Mouse (Mus musculus): ENCODE results near the gene Arhgef2.

The Arhgef2 gene

GRCm38 (mm10) chr3:88658441-88659127, 52.8 kb downstream of the Arhgef2 start:
- no peak for ATAC-seq (ENCODE audit: insufficient number of reproducible peaks, low FRiP score, low TSS enrichment)

GRCm38 (mm10) chr3:88659798-88660197, 54.0 kb downstream of the Arhgef2 start:
- ATAC-seq (ENCODE audit: insufficient number of reproducible peaks, low FRiP score, low TSS enrichment), result no peak

GRCm38 (mm10) chr3:88664095-88664494, 58.3 kb downstream of the Arhgef2 start:
- ATAC-seq (ENCODE audit: insufficient number of reproducible peaks, low FRiP score, low TSS enrichment), result no peak

- peak; percentile 56; the same call in 1 of the 2 replicates for ATAC-seq (ENCODE audit: insufficient number of reproducible peaks, low FRiP score, low TSS enrichment)
Measured at GRCm38 (mm10) chr3:88677399-88677798, 71.6 kb downstream of the Arhgef2 start.

- no peak for ATAC-seq (ENCODE audit: insufficient number of reproducible peaks, low FRiP score, low TSS enrichment)
Measured at GRCm38 (mm10) chr3:88683814-88684213, 78.0 kb downstream of the Arhgef2 start.

- ATAC-seq (ENCODE audit: insufficient number of reproducible peaks, low FRiP score, low TSS enrichment), result no peak
Measured at GRCm38 (mm10) chr3:88684236-88684979, 78.6 kb downstream of the Arhgef2 start.

- peak; percentile 99 for ATAC-seq (ENCODE audit: insufficient number of reproducible peaks, low FRiP score, low TSS enrichment)
Measured at GRCm38 (mm10) chr3:88684980-88685941, 79.5 kb downstream of the Arhgef2 start, which contains the start of gene Khdc4. Gene Khdc4 (plus strand): TSS chr3:88685803.

- ATAC-seq (ENCODE audit: insufficient number of reproducible peaks, low FRiP score, low TSS enrichment), result peak; percentile 65
Measured at GRCm38 (mm10) chr3:88685958-88686451, 80.2 kb downstream of the Arhgef2 start.

GRCm38 (mm10) chr3:88686734-88687611, 81.2 kb downstream of the Arhgef2 start:
- no peak for ATAC-seq (ENCODE audit: insufficient number of reproducible peaks, low FRiP score, low TSS enrichment)

- ATAC-seq (ENCODE audit: insufficient number of reproducible peaks, low FRiP score, low TSS enrichment), result no peak
Measured at GRCm38 (mm10) chr3:88689079-88689478, 83.3 kb downstream of the Arhgef2 start.

GRCm38 (mm10) chr3:88695545-88695944, 89.8 kb downstream of the Arhgef2 start:
- no peak for ATAC-seq (ENCODE audit: insufficient number of reproducible peaks, low FRiP score, low TSS enrichment)

Data from cerebellum, adult (tissue).